Mouse (Mus musculus) lung, postnatal 14 days (tissue): ENCODE measurements around the gene Fam189a1.

Experiments
- DNase-seq: peaks from one replicate; pipeline ENCODE4 v3.0.0; 2021

Gene Fam189a1

GRCm38 (mm10) chr7:65156514-65156911 lies at the start of gene Fam189a1:
TSS of gene Fam189a1 (minus strand) at chr7:65156570.
- DNase-seq = peak; percentile 4

- no peak for DNase-seq
Observed at GRCm38 (mm10) chr7:65206021-65206420, 49.7 kb upstream of the Fam189a1 start.

- DNase-seq = no peak
Observed at GRCm38 (mm10) chr7:65202719-65203118, 46.3 kb upstream of the Fam189a1 start.

GRCm38 (mm10) chr7:65180694-65181093 lies 24.3 kb upstream of the Fam189a1 start:
- no peak for DNase-seq

GRCm38 (mm10) chr7:65170762-65171161 lies 14.4 kb upstream of the Fam189a1 start:
- DNase-seq = no peak

GRCm38 (mm10) chr7:65157031-65158025 lies 958 bp upstream of the Fam189a1 start:
- no peak for DNase-seq

GRCm38 (mm10) chr7:65155628-65156513 lies 499 bp downstream of the Fam189a1 start:
- peak; percentile 11 for DNase-seq

GRCm38 (mm10) chr7:65154576-65154975 lies 1.8 kb downstream of the Fam189a1 start:
- no peak for DNase-seq

GRCm38 (mm10) chr7:65153846-65154245 lies 2.5 kb downstream of the Fam189a1 start:
- no peak for DNase-seq

- no peak for DNase-seq
Observed at GRCm38 (mm10) chr7:65151526-65151925, 4.8 kb downstream of the Fam189a1 start.

- no peak for DNase-seq
Observed at GRCm38 (mm10) chr7:65149040-65149439, 7.3 kb downstream of the Fam189a1 start.

- no peak for DNase-seq
Observed at GRCm38 (mm10) chr7:65144881-65145280, 11.5 kb downstream of the Fam189a1 start.

GRCm38 (mm10) chr7:65141907-65142698 lies 14.3 kb downstream of the Fam189a1 start:
- no peak for DNase-seq

GRCm38 (mm10) chr7:65140832-65141231 lies 15.5 kb downstream of the Fam189a1 start:
- no peak for DNase-seq

GRCm38 (mm10) chr7:65140099-65140498 lies 16.3 kb downstream of the Fam189a1 start:
- DNase-seq = no peak

- DNase-seq = no peak
Observed at GRCm38 (mm10) chr7:65123766-65124165, 32.6 kb downstream of the Fam189a1 start.

- DNase-seq = no peak
Observed at GRCm38 (mm10) chr7:65116903-65117302, 39.5 kb downstream of the Fam189a1 start.

GRCm38 (mm10) chr7:65115366-65115765 lies 41.0 kb downstream of the Fam189a1 start:
- no peak for DNase-seq

- no peak for DNase-seq
Observed at GRCm38 (mm10) chr7:65111664-65112063, 44.7 kb downstream of the Fam189a1 start.

- DNase-seq = no peak
Observed at GRCm38 (mm10) chr7:65105566-65105965, 50.8 kb downstream of the Fam189a1 start.

- no peak for DNase-seq
Observed at GRCm38 (mm10) chr7:65105097-65105467, 51.3 kb downstream of the Fam189a1 start.
